Mouse (Mus musculus): ENCODE data around the gene Alpk1. TPM values are rescaled to one million over a fixed set of nuclear protein-coding genes. Genes with fewer than 3 reads are reported as not detected.

The Alpk1 gene
- polyA plus RNA-seq, 1 experiment from 2014 or later = 0.61 TPM

- no peak overlapping the region for H3K4me2 ChIP-seq (ENCODE audit: low read length)
- ATAC-seq (replicated peaks; ENCODE audit: low FRiP score, low read depth) = no peak
- TF ChIP-seq CTCF (IDR thresholded peaks at IDR 0.05; ENCODE audit: low read depth) = no peak
These were observed 24.1 kb upstream of the Alpk1 start for GRCm38 (mm10) chr3:127804439-127804838.

DNA sequence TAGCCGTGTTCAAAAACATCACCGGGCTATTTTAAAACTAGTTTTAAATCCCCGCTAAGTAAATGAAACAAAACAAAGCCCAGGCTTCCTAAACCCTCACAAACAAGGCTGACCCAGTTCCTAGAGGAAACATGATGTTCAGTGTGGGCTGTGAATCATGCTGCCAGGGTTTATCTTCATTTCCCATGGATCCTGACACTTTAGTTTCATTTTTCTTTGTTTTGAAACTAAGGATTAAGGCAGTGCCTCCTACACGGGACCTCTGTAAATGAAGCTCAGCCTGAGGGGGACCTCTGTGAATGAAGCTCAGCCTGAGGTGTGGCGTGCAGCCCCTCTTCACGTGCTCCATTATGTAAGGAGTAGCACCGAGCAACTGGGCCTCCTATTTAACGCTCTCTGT is 22.5 kb upstream of the Alpk1 start:
- H3K9me3 ChIP-seq (replicated peaks; ENCODE audit: low read length) = no peaks in the 10 kb centered on the region
- ATAC-seq (replicated peaks; ENCODE audit: low FRiP score, low read depth) (no peak), DNase-seq (ENCODE audit: low spot score) (peak; percentile 37)
- 24% methylated on average over 8 of the region's 8 CpGs for WGBS
- H3K4me3 ChIP-seq (replicated peaks; ENCODE audit: low read depth, low read length) = no peak overlapping the region
- no peaks in the 10 kb centered on the region for H3K4me1 ChIP-seq (replicated peaks; ENCODE audit: insufficient read depth, low read length)
- no peak for TF ChIP-seq CTCF (IDR thresholded peaks at IDR 0.05; ENCODE audit: low read depth)
- 0 out of 2 replicates have a peak, but pooled peaks cover 4% of the 10 kb centered on the region for H3K36me3 ChIP-seq (ENCODE audit: insufficient read depth, low read length)
- H3K27ac ChIP-seq = no peak overlapping the region
- peak overlapping the region; percentile 27; the same call in 1 of the 2 replicates for H3K4me2 ChIP-seq (ENCODE audit: low read length)
- H3K27me3 ChIP-seq (ENCODE audit: insufficient read depth, low read length) = no peaks in the 10 kb centered on the region
- H3K9ac ChIP-seq (ENCODE audit: low read depth, low read length) = no peak overlapping the region

More at GRCm38 (mm10) chr3:127804439-127804838, 24.1 kb upstream of the Alpk1 start:
- no peak overlapping the region for H3K27ac ChIP-seq
- H3K9me3 ChIP-seq (replicated peaks; ENCODE audit: low read length) = no peaks in the 10 kb centered on the region
- H3K4me3 ChIP-seq (replicated peaks; ENCODE audit: low read depth, low read length) = no peak overlapping the region
- H3K36me3 ChIP-seq (ENCODE audit: insufficient read depth, low read length) = peaks cover 14% of the 10 kb centered on the region; the same call in 1 of the 2 replicates
- 87% methylated on average over 4 of the region's 4 CpGs for WGBS
- DNase-seq (ENCODE audit: low spot score) = no peak
- no peaks in the 10 kb centered on the region for H3K4me1 ChIP-seq (replicated peaks; ENCODE audit: insufficient read depth, low read length)
- H3K27me3 ChIP-seq (ENCODE audit: insufficient read depth, low read length) = no peaks in the 10 kb centered on the region
- H3K9ac ChIP-seq (ENCODE audit: low read depth, low read length) = no peak overlapping the region

GRCm38 (mm10) chr3:127801162-127801561 is 20.8 kb upstream of the Alpk1 start:
- ATAC-seq (replicated peaks; ENCODE audit: low FRiP score, low read depth) (no peak), DNase-seq (ENCODE audit: low spot score) (no peak)
- Histone ChIP-seq H3K27ac (no peak overlapping the region), H3K27me3 (ENCODE audit: insufficient read depth, low read length) (no peaks in the 10 kb centered on the region), H3K4me1 (replicated peaks; ENCODE audit: insufficient read depth, low read length) (no peaks in the 10 kb centered on the region), H3K9me3 (replicated peaks; ENCODE audit: low read length) (no peaks in the 10 kb centered on the region), H3K36me3 (ENCODE audit: insufficient read depth, low read length) (no peaks in the 10 kb centered on the region), H3K9ac (ENCODE audit: low read depth, low read length) (no peak overlapping the region), H3K4me3 (replicated peaks; ENCODE audit: low read depth, low read length) (no peak overlapping the region), H3K4me2 (ENCODE audit: low read length) (no peak overlapping the region)
- 91% methylated on average over 8 of the region's 8 CpGs for WGBS
- TF ChIP-seq CTCF (IDR thresholded peaks at IDR 0.05; ENCODE audit: low read depth) = no peak

DNA sequence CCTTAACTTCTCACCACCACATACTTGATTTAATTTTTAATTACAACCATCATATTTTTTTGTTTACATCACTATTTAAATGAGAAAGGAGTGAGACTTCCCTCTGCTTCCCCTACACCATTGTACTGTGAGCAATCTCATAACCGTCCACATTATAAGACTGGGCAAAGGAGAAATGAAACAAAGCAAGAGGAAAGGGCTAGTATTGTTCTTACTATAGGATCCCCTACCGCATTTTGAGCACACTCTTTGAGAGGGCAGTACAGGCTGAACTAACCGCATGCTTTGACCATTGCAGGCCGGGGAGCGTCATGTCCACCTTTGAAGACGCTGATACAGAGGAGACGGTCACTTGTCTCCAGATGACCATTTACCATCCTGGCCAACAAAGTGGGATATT is 15.9 kb upstream of the Alpk1 start:
- DNase-seq (ENCODE audit: low spot score) (no peak), ATAC-seq (replicated peaks; ENCODE audit: low FRiP score, low read depth) (no peak)
- TF ChIP-seq CTCF (IDR thresholded peaks at IDR 0.05; ENCODE audit: low read depth) = no peak
- Histone ChIP-seq H3K27ac (no peak overlapping the region), H3K4me1 (replicated peaks; ENCODE audit: insufficient read depth, low read length) (no peaks in the 10 kb centered on the region), H3K27me3 (ENCODE audit: insufficient read depth, low read length) (no peaks in the 10 kb centered on the region), H3K9me3 (replicated peaks; ENCODE audit: low read length) (no peaks in the 10 kb centered on the region), H3K4me3 (replicated peaks; ENCODE audit: low read depth, low read length) (no peak overlapping the region), H3K36me3 (ENCODE audit: insufficient read depth, low read length) (no peaks in the 10 kb centered on the region), H3K4me2 (ENCODE audit: low read length) (no peak overlapping the region), H3K9ac (ENCODE audit: low read depth, low read length) (no peak overlapping the region)
- WGBS = 95% methylated on average over 7 of the region's 7 CpGs

- ATAC-seq (replicated peaks; ENCODE audit: low FRiP score, low read depth) (no peak), DNase-seq (ENCODE audit: low spot score) (no peak)
- Histone ChIP-seq H3K9ac (ENCODE audit: low read depth, low read length) (no peak overlapping the region), H3K9me3 (replicated peaks; ENCODE audit: low read length) (no peaks in the 10 kb centered on the region), H3K27me3 (ENCODE audit: insufficient read depth, low read length) (no peaks in the 10 kb centered on the region), H3K4me3 (replicated peaks; ENCODE audit: low read depth, low read length) (no peak overlapping the region), H3K36me3 (ENCODE audit: insufficient read depth, low read length) (no peaks in the 10 kb centered on the region), H3K4me2 (ENCODE audit: low read length) (no peak overlapping the region), H3K27ac (no peak overlapping the region), H3K4me1 (replicated peaks; ENCODE audit: insufficient read depth, low read length) (no peaks in the 10 kb centered on the region)
- 96% methylated on average over 3 of the region's 3 CpGs for WGBS
- TF ChIP-seq CTCF (IDR thresholded peaks at IDR 0.05; ENCODE audit: low read depth) = peak; percentile 16; the same call in 1 of the 2 replicates
These were observed 15.4 kb upstream of the Alpk1 start for GRCm38 (mm10) chr3:127795762-127796161.

DNA sequence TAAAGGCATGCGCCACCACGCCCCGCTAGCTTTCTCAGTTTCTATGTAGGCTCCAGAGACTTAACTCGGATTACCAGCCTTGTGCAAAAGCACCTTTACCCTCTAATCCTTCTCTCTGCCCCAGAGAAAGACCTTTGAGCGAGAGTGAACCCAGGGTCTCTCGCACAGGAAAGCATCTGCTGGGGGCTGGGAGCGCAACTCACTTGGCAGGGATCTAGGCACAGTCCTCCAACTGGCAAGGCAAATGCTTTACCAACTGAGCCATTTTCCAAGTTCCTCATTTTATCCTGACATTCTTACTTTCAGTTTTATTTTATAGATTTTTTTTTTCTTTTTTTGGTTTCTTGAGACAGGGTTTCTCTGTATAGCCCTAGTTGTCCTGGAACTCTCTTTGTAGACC is 12.7 kb upstream of the Alpk1 start:
- Histone ChIP-seq H3K4me1 (replicated peaks; ENCODE audit: insufficient read depth, low read length) (peaks cover 4% of the 10 kb centered on the region; the same call in 1 of the 2 replicates), H3K9ac (ENCODE audit: low read depth, low read length) (no peak overlapping the region), H3K36me3 (ENCODE audit: insufficient read depth, low read length) (no peaks in the 10 kb centered on the region), H3K27ac (no peak overlapping the region), H3K4me2 (ENCODE audit: low read length) (no peak overlapping the region), H3K9me3 (replicated peaks; ENCODE audit: low read length) (no peaks in the 10 kb centered on the region), H3K4me3 (replicated peaks; ENCODE audit: low read depth, low read length) (no peak overlapping the region), H3K27me3 (ENCODE audit: insufficient read depth, low read length) (no peaks in the 10 kb centered on the region)
- WGBS = 92% methylated on average over 7 of the region's 7 CpGs
- TF ChIP-seq CTCF (IDR thresholded peaks at IDR 0.05; ENCODE audit: low read depth) = no peak
- no peak for DNase-seq (ENCODE audit: low spot score)
- no peak for ATAC-seq (replicated peaks; ENCODE audit: low FRiP score, low read depth)

All from kidney, postnatal 0 days (tissue).